Mouse (Mus musculus) hindbrain, embryonic 11.5 days (tissue): ENCODE results near the gene Cse1l. TPM values are rescaled to one million over a fixed set of nuclear protein-coding genes. Genes with fewer than 3 reads are reported as not detected.

Source experiments
- ATAC-seq: fragments of 200-750 bp; cut with Nextera tagmentation; 2 replicates; pipeline ENCODE4 v1.8.0; 2017; ENCODE audit warnings: mild to moderate bottlenecking, moderate TSS enrichment, moderate library complexity; ENCODE audit not compliant: low FRiP score
- DNase-seq: peaks from one replicate; pipeline ENCODE4 v3.0.0-alpha.2; 2015; ENCODE audit warnings: low spot score
- H3K27ac ChIP-seq: fragments of 300-500 bp; sonication (generic); 2 replicates; pipeline ENCODE4 v1.5.1; 2014; ENCODE audit warnings: mild to moderate bottlenecking, low read depth, low read length
- H3K27me3 ChIP-seq: fragments of 300-500 bp; sonication (generic); 2 replicates; pipeline ENCODE4 v1.6.1; 2014; ENCODE audit warnings: mild to moderate bottlenecking, low read length, moderate library complexity, mixed read lengths; ENCODE audit not compliant: control insufficient read depth, insufficient read depth
- H3K36me3 ChIP-seq: fragments of 300-500 bp; sonication (generic); 2 replicates; pipeline ENCODE4 v1.6.1; 2014; ENCODE audit warnings: mild to moderate bottlenecking, low read length, moderate library complexity, mixed read lengths; ENCODE audit not compliant: control insufficient read depth, insufficient read depth
- H3K4me1 ChIP-seq: fragments of 300-500 bp; sonication (generic); replicated peaks from 2 replicates; pipeline ENCODE4 v1.6.1; 2014; ENCODE audit warnings: low read length, mixed read lengths; ENCODE audit not compliant: control insufficient read depth, insufficient read depth
- H3K4me2 ChIP-seq: fragments of 300-500 bp; sonication (generic); replicated peaks from 2 replicates; pipeline ENCODE4 v1.6.1; 2014; ENCODE audit warnings: mild to moderate bottlenecking, low read depth, low read length
- H3K4me3 ChIP-seq: fragments of 300-500 bp; sonication (generic); 2 replicates; pipeline ENCODE4 v1.5.1; 2014; ENCODE audit warnings: low read depth, low read length
- H3K9ac ChIP-seq: fragments of 300-500 bp; sonication (generic); 2 replicates; pipeline ENCODE4 v1.6.1; 2014; ENCODE audit warnings: low read depth, low read length
- H3K9me3 ChIP-seq: fragments of 300-500 bp; sonication (generic); 2 replicates; pipeline ENCODE4 v1.6.1; 2016; ENCODE audit warnings: low read length; ENCODE audit not compliant: control insufficient read depth
- WGBS: fragments of 180-500 bp; shearing (Covaris S2); extraction: QIAGEN DNeasy Blood & Tissue Kit; methylation state at CpG from one replicate; pipeline ENCODE4 v1.1.7; 2014; 5-methylcytosine and 5-hydroxymethylcytosine counted together
- polyA plus RNA-seq: library from polyadenylated mRNA; unstranded; fragments of >200 nt; fragmentation: Nextera tagmentation; extraction: Ambion mirVana; gene quantifications from 2 replicates; pipeline ENCODE4 v1.2.1, GENCODE M21; 2014

Gene Cse1l
- polyA plus RNA-seq, 1 experiment from 2014 or later, result 169 TPM

- 70% methylated on average over 1 of the region's 1 CpGs for WGBS
- ATAC-seq, result no peak
- Histone ChIP-seq H3K27me3 (no peaks in the 10 kb centered on the region), H3K4me3 (no peak overlapping the region), H3K36me3 (no peaks in the 10 kb centered on the region), H3K9me3 (no peaks in the 10 kb centered on the region), H3K4me2 (no peak overlapping the region), H3K4me1 (no peaks in the 10 kb centered on the region), H3K9ac (no peak overlapping the region), H3K27ac (no peak overlapping the region)
- no peak for DNase-seq
Observed at GRCm38 (mm10) chr2:166973153-166973552, 67.3 kb downstream of the Cse1l start.

- Histone ChIP-seq H3K9me3 (no peaks in the 10 kb centered on the region), H3K4me1 (no peaks in the 10 kb centered on the region), H3K9ac (no peak overlapping the region), H3K36me3 (no peaks in the 10 kb centered on the region), H3K4me3 (no peak overlapping the region), H3K27me3 (no peaks in the 10 kb centered on the region), H3K4me2 (no peak overlapping the region), H3K27ac (no peak overlapping the region)
- no peak for ATAC-seq
- no peak for DNase-seq
- 88% methylated on average over 6 of the region's 6 CpGs for WGBS
Observed at GRCm38 (mm10) chr2:166974177-166974872, 68.5 kb downstream of the Cse1l start.

GRCm38 (mm10) chr2:166976356-166976755 lies 70.5 kb downstream of the Cse1l start:
- no peak for DNase-seq
- no peaks in the 10 kb centered on the region for H3K36me3 ChIP-seq
- H3K4me2 ChIP-seq, result no peak overlapping the region
- 81% methylated on average over 3 of the region's 3 CpGs for WGBS
- H3K9ac ChIP-seq, result no peak overlapping the region
- H3K4me3 ChIP-seq, result no peak overlapping the region
- H3K27ac ChIP-seq, result no peak overlapping the region
- H3K27me3 ChIP-seq, result no peaks in the 10 kb centered on the region
- ATAC-seq, result no peak
- no peaks in the 10 kb centered on the region for H3K4me1 ChIP-seq
- no peaks in the 10 kb centered on the region for H3K9me3 ChIP-seq

- H3K9me3 ChIP-seq, result no peaks in the 10 kb centered on the region
- no peak overlapping the region for H3K9ac ChIP-seq
- H3K4me2 ChIP-seq, result no peak overlapping the region
- no peak for DNase-seq
- WGBS, result 84% methylated on average over 3 of the region's 3 CpGs
- no peaks in the 10 kb centered on the region for H3K4me1 ChIP-seq
- no peaks in the 10 kb centered on the region for H3K27me3 ChIP-seq
- H3K27ac ChIP-seq, result no peak overlapping the region
- no peak for ATAC-seq
- H3K4me3 ChIP-seq, result no peak overlapping the region
- H3K36me3 ChIP-seq, result no peaks in the 10 kb centered on the region
Observed at GRCm38 (mm10) chr2:166977490-166977889, 71.7 kb downstream of the Cse1l start.

GRCm38 (mm10) chr2:166980161-166980560 lies 74.3 kb downstream of the Cse1l start:
- Histone ChIP-seq H3K27ac (no peak overlapping the region), H3K36me3 (no peaks in the 10 kb centered on the region), H3K4me3 (no peak overlapping the region), H3K27me3 (no peaks in the 10 kb centered on the region), H3K9ac (no peak overlapping the region), H3K4me2 (no peak overlapping the region), H3K4me1 (no peaks in the 10 kb centered on the region), H3K9me3 (no peaks in the 10 kb centered on the region)
- no peak for ATAC-seq
- no peak for DNase-seq
- 90% methylated on average over 2 of the region's 2 CpGs for WGBS

- H3K4me1 ChIP-seq, result no peaks in the 10 kb centered on the region
- H3K27me3 ChIP-seq, result no peaks in the 10 kb centered on the region
- no peak overlapping the region for H3K4me2 ChIP-seq
- H3K36me3 ChIP-seq, result no peaks in the 10 kb centered on the region
- 76% methylated on average over 4 of the region's 4 CpGs for WGBS
- H3K9me3 ChIP-seq, result no peaks in the 10 kb centered on the region
- no peak overlapping the region for H3K4me3 ChIP-seq
- ATAC-seq (no peak), DNase-seq (no peak)
- H3K9ac ChIP-seq, result no peak overlapping the region
- no peak overlapping the region for H3K27ac ChIP-seq
Observed at GRCm38 (mm10) chr2:166983351-166983894, 77.6 kb downstream of the Cse1l start.

- 86% methylated on average over 7 of the region's 7 CpGs for WGBS
- no peak overlapping the region for H3K9ac ChIP-seq
- H3K27me3 ChIP-seq, result no peaks in the 10 kb centered on the region
- no peak for DNase-seq
- H3K9me3 ChIP-seq, result no peaks in the 10 kb centered on the region
- H3K4me3 ChIP-seq, result no peak overlapping the region
- no peak for ATAC-seq
- no peaks in the 10 kb centered on the region for H3K4me1 ChIP-seq
- H3K27ac ChIP-seq, result no peak overlapping the region
- no peaks in the 10 kb centered on the region for H3K36me3 ChIP-seq
- no peak overlapping the region for H3K4me2 ChIP-seq
Observed at GRCm38 (mm10) chr2:166990861-166991260, 85.0 kb downstream of the Cse1l start.

- no peak overlapping the region for H3K9ac ChIP-seq
- H3K27ac ChIP-seq, result no peak overlapping the region
- no peak for ATAC-seq
Observed at GRCm38 (mm10) chr2:166991945-166992344, 86.1 kb downstream of the Cse1l start.

More at GRCm38 (mm10) chr2:166991945-166992344, 86.1 kb downstream of the Cse1l start:
- no peaks in the 10 kb centered on the region for H3K4me1 ChIP-seq
- no peaks in the 10 kb centered on the region for H3K36me3 ChIP-seq
- no peak overlapping the region for H3K4me2 ChIP-seq
- DNase-seq, result no peak
- H3K9me3 ChIP-seq, result no peaks in the 10 kb centered on the region
- H3K4me3 ChIP-seq, result no peak overlapping the region
- H3K27me3 ChIP-seq, result no peaks in the 10 kb centered on the region
